Mouse (Mus musculus): ENCODE data around the gene Calhm4. TPM values are rescaled to one million over a fixed set of nuclear protein-coding genes. Genes with fewer than 3 reads are reported as not detected.

Gene Calhm4
- polyA plus RNA-seq, 1 experiment from 2014 or later = not detected

DNA sequence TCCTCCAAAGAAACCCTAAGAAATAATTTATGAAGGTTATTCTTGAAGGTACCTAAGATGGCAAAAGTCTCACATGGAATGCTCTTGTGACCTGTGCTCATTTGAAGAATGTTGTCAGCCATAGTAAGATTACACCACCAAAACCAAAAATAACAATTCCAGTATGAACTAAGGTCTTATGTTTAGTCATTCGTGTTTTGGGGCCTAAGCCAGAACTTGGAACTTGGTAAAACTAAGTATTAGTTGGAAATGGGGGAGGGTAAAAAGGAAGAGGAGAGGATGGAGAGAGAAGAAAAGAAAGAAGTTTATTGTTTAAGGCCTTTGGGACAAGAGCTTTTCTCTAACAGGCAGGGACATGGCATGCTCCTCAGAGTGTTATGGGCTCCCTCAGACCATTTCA, 25.5 kb upstream of the Calhm4 start:
- 77% methylated on average over 1 of the region's 1 CpGs for WGBS
- H3K9me3 ChIP-seq (ENCODE audit: control insufficient read depth, low read length) = no peaks in the 10 kb centered on the region

DNA sequence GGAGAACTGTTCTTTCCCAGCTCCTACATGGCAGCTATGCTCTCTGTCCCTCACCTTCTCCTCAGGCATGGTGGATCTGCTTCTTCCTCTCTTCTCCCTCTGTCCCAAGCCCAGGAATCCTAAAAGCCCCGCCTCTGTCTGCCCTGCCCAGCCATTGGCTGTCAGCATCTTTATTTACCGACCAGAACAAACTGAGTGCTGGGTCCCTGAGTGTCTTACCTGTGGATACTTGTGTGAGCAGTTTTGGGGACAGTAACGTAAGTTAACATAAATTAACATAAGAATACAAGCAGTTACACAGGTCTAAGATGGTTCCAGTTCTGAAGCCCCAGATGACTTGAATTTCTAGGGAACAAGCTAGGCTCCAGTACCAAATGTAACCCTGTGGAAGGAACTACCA, 22.5 kb upstream of the Calhm4 start:
- ATAC-seq (ENCODE audit: insufficient number of reproducible peaks, low FRiP score, low TSS enrichment, low read depth) (no peak), DNase-seq (ENCODE audit: low spot score) (no peak)
- WGBS = 55% methylated on average over 3 of the region's 3 CpGs
- no peak overlapping the region for H3K9ac ChIP-seq (ENCODE audit: low read length)
- H3K9me3 ChIP-seq (ENCODE audit: control insufficient read depth, low read length) = no peaks in the 10 kb centered on the region
- no peaks in the 10 kb centered on the region for H3K4me1 ChIP-seq (ENCODE audit: control insufficient read depth, insufficient read depth, low read length)
- no peak overlapping the region for H3K4me3 ChIP-seq (ENCODE audit: low read depth, low read length)
- H3K36me3 ChIP-seq (ENCODE audit: control insufficient read depth, insufficient read depth, low read length) = no peaks in the 10 kb centered on the region
- H3K27me3 ChIP-seq (ENCODE audit: control insufficient read depth, insufficient read depth, low read length) = no peaks in the 10 kb centered on the region
- no peak overlapping the region for H3K27ac ChIP-seq (replicated peaks; ENCODE audit: low read depth, low read length)
- H3K4me2 ChIP-seq (ENCODE audit: low read depth, severe bottlenecking) = no peak overlapping the region

More for the DNA sequence above, 25.5 kb upstream of the Calhm4 start:
- H3K4me3 ChIP-seq (ENCODE audit: low read depth, low read length) = no peak overlapping the region
- H3K4me1 ChIP-seq (ENCODE audit: control insufficient read depth, insufficient read depth, low read length) = no peaks in the 10 kb centered on the region
- DNase-seq (ENCODE audit: low spot score) (no peak), ATAC-seq (ENCODE audit: insufficient number of reproducible peaks, low FRiP score, low TSS enrichment, low read depth) (no peak)
- H3K36me3 ChIP-seq (ENCODE audit: control insufficient read depth, insufficient read depth, low read length) = no peaks in the 10 kb centered on the region
- H3K4me2 ChIP-seq (ENCODE audit: low read depth, severe bottlenecking) = no peak overlapping the region
- no peak overlapping the region for H3K9ac ChIP-seq (ENCODE audit: low read length)
- H3K27me3 ChIP-seq (ENCODE audit: control insufficient read depth, insufficient read depth, low read length) = no peaks in the 10 kb centered on the region
- H3K27ac ChIP-seq (replicated peaks; ENCODE audit: low read depth, low read length) = no peak overlapping the region

DNA sequence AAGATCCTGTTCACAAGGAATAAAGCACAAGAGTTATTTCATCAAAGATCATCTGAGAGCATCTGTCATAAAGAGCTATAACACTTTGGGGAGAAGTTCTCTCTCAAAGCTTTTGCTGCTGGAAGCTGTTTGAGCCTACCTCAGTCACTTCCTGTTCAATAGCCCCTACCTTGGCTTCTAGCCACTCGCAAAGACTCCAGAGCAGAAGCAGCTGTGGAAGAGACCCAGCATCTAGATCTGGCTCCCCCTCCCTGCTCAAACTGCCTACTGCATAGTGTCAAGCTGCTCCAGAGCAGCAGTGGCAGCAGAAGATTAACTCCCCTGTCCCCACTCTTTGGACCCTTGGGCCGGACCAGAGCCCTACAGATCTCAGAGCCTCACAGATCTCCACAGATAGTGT, 9.9 kb upstream of the Calhm4 start:
- Histone ChIP-seq H3K9ac (ENCODE audit: low read length) (no peak overlapping the region), H3K9me3 (ENCODE audit: control insufficient read depth, low read length) (no peaks in the 10 kb centered on the region), H3K36me3 (ENCODE audit: control insufficient read depth, insufficient read depth, low read length) (no peaks in the 10 kb centered on the region), H3K4me3 (ENCODE audit: low read depth, low read length) (no peak overlapping the region), H3K4me2 (ENCODE audit: low read depth, severe bottlenecking) (no peak overlapping the region), H3K27me3 (ENCODE audit: control insufficient read depth, insufficient read depth, low read length) (no peaks in the 10 kb centered on the region), H3K27ac (replicated peaks; ENCODE audit: low read depth, low read length) (no peak overlapping the region), H3K4me1 (ENCODE audit: control insufficient read depth, insufficient read depth, low read length) (no peaks in the 10 kb centered on the region)
- no peak for ATAC-seq (ENCODE audit: insufficient number of reproducible peaks, low FRiP score, low TSS enrichment, low read depth)
- 80% methylated on average over 2 of the region's 2 CpGs for WGBS
- no peak for DNase-seq (ENCODE audit: low spot score)

DNA sequence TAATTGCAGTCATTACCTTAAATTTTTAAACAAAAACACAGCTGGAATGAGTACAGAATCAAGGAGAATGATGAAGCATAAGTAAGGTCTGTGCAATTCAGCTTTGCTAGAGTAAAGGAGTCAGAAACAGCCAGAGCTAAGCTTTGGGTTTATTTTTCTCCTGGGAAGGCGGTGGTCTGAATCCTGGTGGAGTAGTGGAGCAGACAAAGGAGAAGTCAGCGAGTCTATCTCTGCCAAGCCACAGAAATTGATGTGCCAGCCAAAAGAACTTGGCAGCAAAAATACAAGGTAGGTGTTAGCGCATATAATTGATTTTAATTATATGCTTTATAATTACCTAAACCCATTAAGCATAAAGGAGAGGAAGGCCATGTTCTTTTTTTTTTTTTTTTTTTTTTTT, 6.7 kb downstream of the Calhm4 start, which contains the start of gene Trappc3l:
Gene Trappc3l, plus strand, starts transcription at position 197 of the 400 bp plus-strand sequence.
- Histone ChIP-seq H3K9ac (ENCODE audit: low read length) (no peak within 1 kb of the TSS), H3K27me3 (ENCODE audit: control insufficient read depth, insufficient read depth, low read length) (no peaks in the 10 kb centered on the region), H3K4me1 (ENCODE audit: control insufficient read depth, insufficient read depth, low read length) (no peaks in the 10 kb centered on the region), H3K27ac (replicated peaks; ENCODE audit: low read depth, low read length) (no peak within 1 kb of the TSS), H3K9me3 (ENCODE audit: control insufficient read depth, low read length) (no peaks in the 10 kb centered on the region), H3K4me2 (ENCODE audit: low read depth, severe bottlenecking) (no peak within 1 kb of the TSS), H3K4me3 (ENCODE audit: low read depth, low read length) (no peak within 1 kb of the TSS), H3K36me3 (ENCODE audit: control insufficient read depth, insufficient read depth, low read length) (no peaks in the 10 kb centered on the region)
- ATAC-seq (ENCODE audit: insufficient number of reproducible peaks, low FRiP score, low TSS enrichment, low read depth) (no peak), DNase-seq (ENCODE audit: low spot score) (no peak)
- 76% methylated on average over 3 of the region's 3 CpGs for WGBS

DNA sequence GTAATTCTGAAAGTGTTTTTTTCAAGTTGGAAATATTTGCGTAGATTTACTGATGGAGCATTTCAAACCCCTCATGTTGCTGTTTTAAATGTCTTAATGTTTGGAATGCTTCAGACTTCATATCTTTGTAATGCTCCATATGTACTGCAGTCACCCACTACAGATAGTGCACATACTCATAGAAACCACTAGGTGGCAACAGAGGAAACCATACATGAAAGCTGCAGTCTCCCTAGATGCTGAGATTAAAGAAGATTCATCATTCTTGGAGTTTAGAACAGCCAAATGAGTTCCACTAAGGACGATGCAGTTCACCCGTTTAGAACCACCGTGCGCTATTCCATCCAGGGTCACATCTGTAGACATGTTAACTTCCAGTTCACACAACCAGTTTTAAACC, 7.5 kb downstream of the Calhm4 start:
- H3K4me1 ChIP-seq (ENCODE audit: control insufficient read depth, insufficient read depth, low read length) = no peaks in the 10 kb centered on the region
- no peaks in the 10 kb centered on the region for H3K36me3 ChIP-seq (ENCODE audit: control insufficient read depth, insufficient read depth, low read length)
- no peaks in the 10 kb centered on the region for H3K27me3 ChIP-seq (ENCODE audit: control insufficient read depth, insufficient read depth, low read length)
- ATAC-seq (ENCODE audit: insufficient number of reproducible peaks, low FRiP score, low TSS enrichment, low read depth) (peak; percentile 67; the same call in 1 of the 2 replicates), DNase-seq (ENCODE audit: low spot score) (no peak)
- no peaks in the 10 kb centered on the region for H3K9me3 ChIP-seq (ENCODE audit: control insufficient read depth, low read length)
- WGBS = 15% methylated on average over 5 of the region's 5 CpGs
- H3K4me2 ChIP-seq (ENCODE audit: low read depth, severe bottlenecking) = no peak overlapping the region
- no peak overlapping the region for H3K4me3 ChIP-seq (ENCODE audit: low read depth, low read length)
- H3K9ac ChIP-seq (ENCODE audit: low read length) = no peak overlapping the region
- H3K27ac ChIP-seq (replicated peaks; ENCODE audit: low read depth, low read length) = no peak overlapping the region

DNA sequence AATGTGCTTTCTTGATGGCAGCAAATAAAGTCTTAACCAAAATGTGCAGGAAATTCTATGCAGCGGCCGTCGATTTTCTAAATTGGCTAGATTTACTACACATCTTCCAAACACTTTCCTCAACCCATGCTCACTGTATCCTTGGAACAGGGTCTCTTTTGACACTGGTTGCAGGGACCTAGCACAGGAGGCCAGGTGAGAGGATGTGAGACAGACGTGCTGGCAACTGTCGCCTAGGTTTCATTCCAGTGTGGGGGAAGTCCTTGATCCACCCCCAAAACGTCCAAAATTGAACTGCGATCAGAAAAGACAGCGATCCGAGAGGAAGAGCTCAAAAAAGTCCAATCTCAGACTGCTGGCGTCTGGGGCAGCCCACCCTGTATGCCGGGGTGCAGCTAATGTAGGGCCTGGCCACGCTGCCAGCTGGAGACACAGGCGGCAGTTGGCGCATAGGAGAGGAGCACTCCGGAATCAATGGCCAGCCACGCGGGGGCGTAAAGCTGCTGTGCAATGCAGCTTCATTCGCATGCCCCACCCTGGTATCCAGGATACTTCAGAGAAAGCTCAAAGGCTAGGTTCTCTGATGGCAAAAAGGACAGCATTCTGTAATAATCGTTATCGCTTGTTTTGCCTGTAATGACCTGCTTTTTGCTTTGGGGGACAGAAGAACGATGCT, 10.3 kb downstream of the Calhm4 start:
- Histone ChIP-seq H3K9ac (ENCODE audit: low read length) (no peak overlapping the region; the same call in 1 of the 2 replicates), H3K9me3 (ENCODE audit: control insufficient read depth, low read length) (no peaks in the 10 kb centered on the region), H3K4me2 (ENCODE audit: low read depth, severe bottlenecking) (peak overlapping the region; percentile 37), H3K36me3 (ENCODE audit: control insufficient read depth, insufficient read depth, low read length) (no peaks in the 10 kb centered on the region), H3K27ac (replicated peaks; ENCODE audit: low read depth, low read length) (no peak overlapping the region), H3K4me1 (ENCODE audit: control insufficient read depth, insufficient read depth, low read length) (no peaks in the 10 kb centered on the region), H3K4me3 (ENCODE audit: low read depth, low read length) (0 out of 2 replicates have a peak overlapping the region, but pooled peaks have one; percentile 10), H3K27me3 (ENCODE audit: control insufficient read depth, insufficient read depth, low read length) (no peaks in the 10 kb centered on the region)
- WGBS = 18% methylated on average over 22 of the region's 22 CpGs
- DNase-seq (ENCODE audit: low spot score) (peak; percentile 83), ATAC-seq (ENCODE audit: insufficient number of reproducible peaks, low FRiP score, low TSS enrichment, low read depth) (peak; percentile 76)

DNA sequence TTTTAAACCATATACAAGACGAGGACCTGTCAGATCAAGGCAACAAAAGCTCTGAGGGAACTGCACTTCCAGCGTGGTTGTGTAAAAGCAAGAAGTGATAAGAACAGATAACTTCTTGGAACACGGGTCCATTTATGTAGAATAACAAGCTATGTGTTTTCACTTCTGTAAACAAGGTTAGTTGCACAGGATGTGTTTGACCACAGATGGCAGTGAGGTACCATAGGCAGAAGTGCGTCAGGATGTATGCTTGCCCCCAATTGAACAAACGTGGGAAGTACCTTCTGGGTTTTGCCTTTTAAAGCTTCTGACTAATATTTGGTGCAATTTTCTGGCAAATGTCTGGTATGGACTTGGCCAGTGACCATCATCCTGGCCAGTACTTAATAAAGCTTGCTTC, 13.8 kb downstream of the Calhm4 start:
- Histone ChIP-seq H3K9me3 (ENCODE audit: control insufficient read depth, low read length) (no peaks in the 10 kb centered on the region), H3K4me1 (ENCODE audit: control insufficient read depth, insufficient read depth, low read length) (no peaks in the 10 kb centered on the region), H3K4me2 (ENCODE audit: low read depth, severe bottlenecking) (no peak overlapping the region), H3K27ac (replicated peaks; ENCODE audit: low read depth, low read length) (no peak overlapping the region), H3K4me3 (ENCODE audit: low read depth, low read length) (no peak overlapping the region), H3K9ac (ENCODE audit: low read length) (no peak overlapping the region), H3K27me3 (ENCODE audit: control insufficient read depth, insufficient read depth, low read length) (no peaks in the 10 kb centered on the region), H3K36me3 (ENCODE audit: control insufficient read depth, insufficient read depth, low read length) (no peaks in the 10 kb centered on the region)
- no peak for ATAC-seq (ENCODE audit: insufficient number of reproducible peaks, low FRiP score, low TSS enrichment, low read depth)
- 81% methylated on average over 5 of the region's 5 CpGs for WGBS
- no peak for DNase-seq (ENCODE audit: low spot score)

DNA sequence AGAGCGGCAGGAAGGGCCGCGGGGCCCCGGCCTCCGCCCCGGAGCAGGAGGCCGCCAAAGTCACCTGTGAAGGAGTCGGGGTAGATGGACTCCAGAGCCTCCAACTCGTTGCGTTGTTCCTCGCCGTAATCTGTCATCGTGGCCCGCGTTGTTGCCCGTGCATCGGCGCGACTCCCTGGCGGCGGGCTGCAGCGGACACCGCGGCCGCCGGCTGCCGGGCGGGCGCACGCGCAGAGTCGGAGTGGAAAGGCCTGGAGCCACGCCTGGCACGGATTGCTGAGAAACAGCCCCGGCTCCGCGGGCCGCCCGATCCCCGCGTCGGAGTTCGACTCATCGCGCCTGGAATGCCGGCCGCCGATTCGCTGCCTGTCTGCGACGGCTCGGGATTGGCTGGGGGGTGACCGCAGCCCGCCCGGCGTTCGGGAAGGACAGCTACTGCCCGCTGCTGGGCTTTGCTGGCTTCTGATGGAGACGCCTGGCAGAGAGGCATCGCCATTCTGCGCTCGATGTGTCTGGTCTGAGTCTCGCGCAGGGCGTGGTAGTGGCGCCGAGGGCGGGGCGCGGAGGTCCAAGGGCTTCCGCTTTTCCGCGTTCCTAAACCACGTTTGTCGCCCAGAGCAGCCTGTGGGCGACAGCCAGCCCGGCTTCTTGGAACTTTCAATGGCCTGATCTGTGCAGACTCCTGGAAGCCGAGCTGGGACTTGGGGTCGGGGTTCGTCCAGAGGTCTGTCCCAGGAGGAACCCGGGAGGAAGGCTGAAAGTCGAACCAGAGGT, 24.6 kb downstream of the Calhm4 start, which contains the start of gene Rwdd1:
Gene Rwdd1, minus strand, starts transcription at position 323 of the 774 bp plus-strand sequence.
- Histone ChIP-seq H3K36me3 (ENCODE audit: control insufficient read depth, insufficient read depth, low read length) (no peaks in the 10 kb centered on the region), H3K9ac (ENCODE audit: low read length) (peak within 1 kb of the TSS; percentile 89), H3K4me1 (ENCODE audit: control insufficient read depth, insufficient read depth, low read length) (peaks cover 9% of the 10 kb centered on the region), H3K4me2 (ENCODE audit: low read depth, severe bottlenecking) (peak within 1 kb of the TSS; percentile 63), H3K4me3 (ENCODE audit: low read depth, low read length) (peak within 1 kb of the TSS; percentile 84), H3K27ac (replicated peaks; ENCODE audit: low read depth, low read length) (peak within 1 kb of the TSS; percentile 82), H3K9me3 (ENCODE audit: control insufficient read depth, low read length) (no peaks in the 10 kb centered on the region), H3K27me3 (ENCODE audit: control insufficient read depth, insufficient read depth, low read length) (no peaks in the 10 kb centered on the region)
- under 1% methylated on average over 82 of the region's 82 CpGs for WGBS
- ATAC-seq (ENCODE audit: insufficient number of reproducible peaks, low FRiP score, low TSS enrichment, low read depth) = peak; percentile 100
- peak; percentile 98 for DNase-seq (ENCODE audit: low spot score)

Data from limb, embryonic 11.5 days (tissue).